Mouse (Mus musculus): Measurements from ENCODE around the gene Faiml.

Gene Faiml

GRCm38 (mm10) chr9:99182121-99182520 lies 54.9 kb downstream of the Faiml start:
- intact Hi-C loops (cut with DNase I): no loop called here

- intact Hi-C loops (cut with DNase I): no loop called here
These were observed 56.8 kb downstream of the Faiml start for GRCm38 (mm10) chr9:99180272-99180671.

Measured in adrenal gland (tissue).